Mouse (Mus musculus) ES-E14 (cell line): ENCODE results near the gene Dytn.

Experiments used
- CHD2 ChIP-seq: IDR thresholded peaks from 2 replicates; pipeline ENCODE4 v1.6.1; 2014; ENCODE audit warnings: mild to moderate bottlenecking, low read depth, low read length, inconsistent platforms
- HCFC1 ChIP-seq: IDR thresholded peaks from 2 replicates; pipeline ENCODE4 v1.6.1; 2012; ENCODE audit warnings: low read length, inconsistent platforms, borderline replicate concordance; ENCODE audit not compliant: insufficient read depth
- ZC3H11A ChIP-seq: IDR thresholded peaks from 2 replicates; pipeline ENCODE4 v1.6.1; 2012; ENCODE audit warnings: low read depth, mild to moderate bottlenecking, inconsistent platforms, low read length, borderline replicate concordance

GRCm38 (mm10) chr1:63705733-63706132, 19.0 kb upstream of the Dytn start:
- no peak for TF ChIP-seq HCFC1
- TF ChIP-seq ZC3H11A: no peak
- TF ChIP-seq CHD2: no peak
